Comparison of ENCODE assay signal across 9 mouse cellular contexts in genomic region chr11:47885310-47885709, GRCm38 (mm10).
DNase-seq lines count a peak whose midpoint lies in the region; ATAC-seq and TF ChIP-seq lines count a peak whose summit lies in the region.
"Had no signal": no experiment of that assay in that cellular context is flagged by ENCODE, and none has a peak within 500 bp of the region (broad histone marks: within the 10 kb centered on the region; RNA-seq: fewer than 3 reads in every experiment).

No protein-coding gene starts in this region.

- TF ChIP-seq RAD21 in MEL (IDR thresholded peaks at IDR 0.05; ENCODE audit: low read depth, low read length): no peak

- ATAC-seq in forebrain, embryonic 13.5 days: peak; percentile 86
- no peak for ATAC-seq in forebrain, embryonic 12.5 days (ENCODE audit: low FRiP score)
- ATAC-seq in frontal cortex, adult (ENCODE audit: low TSS enrichment): peak; percentile 95
- no peak for ATAC-seq in liver, embryonic 11.5 days (replicated peaks; ENCODE audit: low FRiP score)

- no peak for TF ChIP-seq POLR2A in MEL (IDR thresholded peaks at IDR 0.05; ENCODE audit: control insufficient read depth in 1 of 2, insufficient read depth in 1 of 2, low read depth in 1 of 2, low read length in 2 of 2, poor library complexity in 1 of 2)

- DNase-seq in MEL (ENCODE audit: low read depth, low spot score): no peak
- DNase-seq in left cerebral cortex, adult 18-20 months (ENCODE audit: low spot score in 2 of 2): peak; percentile 42 to 51
- DNase-seq in liver, embryonic 11.5 days (ENCODE audit: low spot score): no peak
- DNase-seq in lung, postnatal 10 days: no peak
- DNase-seq in thymus, postnatal 4 days: no peak
- DNase-seq: gastrocnemius, postnatal 14 days had no signal

- H3K9ac ChIP-seq in forebrain, embryonic 13.5 days: no peak overlapping the region
- H3K9ac ChIP-seq in forebrain, embryonic 12.5 days: no peak overlapping the region
- H3K9ac ChIP-seq in MEL (ENCODE audit: control insufficient read depth, low read depth, low read length, poor library complexity, severe bottlenecking): no peak overlapping the region
- H3K9ac ChIP-seq in liver, embryonic 11.5 days (ENCODE audit: low read depth, low read length): no peak overlapping the region

- no peak overlapping the region for H3K27ac ChIP-seq in forebrain, embryonic 13.5 days
- H3K27ac ChIP-seq in forebrain, embryonic 12.5 days: no peak overlapping the region
- no peak overlapping the region for H3K27ac ChIP-seq in MEL (ENCODE audit: control insufficient read depth, low read depth, low read length)
- H3K27ac ChIP-seq in liver, embryonic 11.5 days (ENCODE audit: low read depth, low read length): no peak overlapping the region

- TF ChIP-seq EP300 in MEL (IDR thresholded peaks at IDR 0.05; ENCODE audit: low read depth in 1 of 2, low read length in 2 of 2): no peak

- no peaks in the 10 kb centered on the region for H3K27me3 ChIP-seq in forebrain, embryonic 13.5 days
- no peaks in the 10 kb centered on the region for H3K27me3 ChIP-seq in forebrain, embryonic 12.5 days
- no peaks in the 10 kb centered on the region for H3K27me3 ChIP-seq in MEL (ENCODE audit: control insufficient read depth in 1 of 2, insufficient read depth in 2 of 2, low read length in 2 of 2)
- no peaks in the 10 kb centered on the region for H3K27me3 ChIP-seq in liver, embryonic 11.5 days (replicated peaks; ENCODE audit: control insufficient read depth, insufficient read depth, low read length)

- no peaks in the 10 kb centered on the region for H3K36me3 ChIP-seq in forebrain, embryonic 13.5 days (ENCODE audit: poor library complexity, severe bottlenecking)
- H3K36me3 ChIP-seq in forebrain, embryonic 12.5 days (replicated peaks): no peaks in the 10 kb centered on the region
- H3K36me3 ChIP-seq in MEL (ENCODE audit: control insufficient read depth in 1 of 2, insufficient read depth in 2 of 2, low read length in 2 of 2): no peaks in the 10 kb centered on the region
- H3K36me3 ChIP-seq in liver, embryonic 11.5 days (ENCODE audit: control insufficient read depth, insufficient read depth, low read length): no peaks in the 10 kb centered on the region

- no peak for TF ChIP-seq CTCF in MEL (IDR thresholded peaks at IDR 0.05 in 2 of 3, conservative IDR thresholded peaks at IDR 0.05 in 1 of 3; ENCODE audit: control insufficient read depth in 1 of 3, insufficient read depth in 1 of 3, low read depth in 2 of 3, low read length in 3 of 3, poor library complexity in 1 of 3, severe bottlenecking in 1 of 3)

- H3K4me3 ChIP-seq in forebrain, embryonic 13.5 days: no peak overlapping the region
- H3K4me3 ChIP-seq in forebrain, embryonic 12.5 days (replicated peaks): no peak overlapping the region
- H3K4me3 ChIP-seq in MEL (ENCODE audit: control insufficient read depth in 1 of 2, insufficient read depth in 1 of 2, low read depth in 2 of 2, low read length in 2 of 2): no peak overlapping the region
- no peak overlapping the region for H3K4me3 ChIP-seq in liver, embryonic 11.5 days (ENCODE audit: low read depth, low read length)

- H3K9me3 ChIP-seq in forebrain, embryonic 13.5 days (replicated peaks): no peaks in the 10 kb centered on the region
- no peaks in the 10 kb centered on the region for H3K9me3 ChIP-seq in forebrain, embryonic 12.5 days
- H3K9me3 ChIP-seq in MEL (replicated peaks; ENCODE audit: insufficient read depth, low read length): no peaks in the 10 kb centered on the region
- no peaks in the 10 kb centered on the region for H3K9me3 ChIP-seq in liver, embryonic 11.5 days (ENCODE audit: control insufficient read depth, low read length)

- peaks cover 7% of the 10 kb centered on the region for H3K4me1 ChIP-seq in forebrain, embryonic 13.5 days
- no peaks in the 10 kb centered on the region for H3K4me1 ChIP-seq in forebrain, embryonic 12.5 days
- no peaks in the 10 kb centered on the region for H3K4me1 ChIP-seq in MEL (ENCODE audit: control insufficient read depth in 1 of 2, insufficient read depth in 2 of 2, low read length in 2 of 2)
- H3K4me1 ChIP-seq in liver, embryonic 11.5 days (replicated peaks; ENCODE audit: control insufficient read depth, insufficient read depth, low read length): no peaks in the 10 kb centered on the region

- no peak overlapping the region for H3K4me2 ChIP-seq in forebrain, embryonic 13.5 days
- H3K4me2 ChIP-seq in forebrain, embryonic 12.5 days: no peak overlapping the region
- H3K4me2 ChIP-seq in liver, embryonic 11.5 days: no peak overlapping the region

- WGBS in forebrain, embryonic 13.5 days: 59% methylated on average over 3 of the region's 3 CpGs
- WGBS in forebrain, embryonic 12.5 days: 76% methylated on average over 3 of the region's 3 CpGs
- 61% methylated on average over 3 of the region's 3 CpGs for WGBS in liver, embryonic 11.5 days

- H3K79me2 ChIP-seq in MEL (ENCODE audit: control insufficient read depth, insufficient read depth, low read length, poor library complexity): no peaks in the 10 kb centered on the region

TF ChIP-seq in MEL, 35 proteins besides CTCF, POLR2A, EP300 and RAD21:
- 0 out of 2 replicates have a peak, but pooled peaks have one; percentile 25 for TF ChIP-seq POLR2AphosphoS5 (IDR thresholded peaks at IDR 0.05; ENCODE audit: borderline replicate concordance, low read depth, low read length)
- TF ChIP-seq MXI1 (IDR thresholded peaks at IDR 0.05; ENCODE audit: low read depth, low read length): no peak

Comparison
In these comparisons a context has a peak if more than half of its experiments do, and no peak if none do; other contexts are left out.
1. ATAC-seq: peak in forebrain, embryonic 13.5 days (single experiment) and frontal cortex, adult (single experiment); none in forebrain, embryonic 12.5 days (single experiment) and liver, embryonic 11.5 days (single experiment).
2. DNase-seq: peak in left cerebral cortex, adult 18-20 months (2 of 2); none in MEL (single experiment), liver, embryonic 11.5 days (single experiment), lung, postnatal 10 days (single experiment) and thymus, postnatal 4 days (single experiment).